Mouse (Mus musculus) lung, postnatal 14 days (tissue): Measurements from ENCODE around the gene Mymk.
A peak's percentile ranks its signal among the peaks of the same experiment; 100 is the strongest.

ENCODE experiments used
- DNase-seq: peaks from one replicate; pipeline ENCODE4 v3.0.0; 2021

Gene Mymk

GRCm38 (mm10) chr2:27071978-27072377, at the start of gene Mymk:
Mymk (minus strand) TSS chr2:27072179.
- DNase-seq: no peak

GRCm38 (mm10) chr2:27120241-27120641, 48.3 kb upstream of the Mymk start:
- DNase-seq: peak; percentile 83

GRCm38 (mm10) chr2:27119766-27120165, 47.8 kb upstream of the Mymk start:
- no peak for DNase-seq

- DNase-seq: peak; percentile 45
Measured at GRCm38 (mm10) chr2:27118452-27118851, 46.5 kb upstream of the Mymk start.

- no peak for DNase-seq
Measured at GRCm38 (mm10) chr2:27114169-27114568, 42.2 kb upstream of the Mymk start.

- no peak for DNase-seq
Measured at GRCm38 (mm10) chr2:27112585-27112984, 40.6 kb upstream of the Mymk start.

GRCm38 (mm10) chr2:27109052-27109451, 37.1 kb upstream of the Mymk start:
- no peak for DNase-seq

GRCm38 (mm10) chr2:27108144-27108543, 36.2 kb upstream of the Mymk start:
- no peak for DNase-seq

GRCm38 (mm10) chr2:27106816-27107215, 34.8 kb upstream of the Mymk start:
- DNase-seq: no peak

GRCm38 (mm10) chr2:27103554-27103953, 31.6 kb upstream of the Mymk start:
- DNase-seq: no peak

- peak; percentile 71 for DNase-seq
Measured at GRCm38 (mm10) chr2:27097776-27098175, 25.8 kb upstream of the Mymk start.

- DNase-seq: no peak
Measured at GRCm38 (mm10) chr2:27097241-27097656, 25.3 kb upstream of the Mymk start.

- peak; percentile 59 for DNase-seq
Measured at GRCm38 (mm10) chr2:27096341-27096981, 24.5 kb upstream of the Mymk start.

GRCm38 (mm10) chr2:27095178-27095577, 23.2 kb upstream of the Mymk start:
- DNase-seq: no peak

GRCm38 (mm10) chr2:27089238-27089637, 17.3 kb upstream of the Mymk start:
- peak; percentile 35 for DNase-seq

- peak; percentile 32 for DNase-seq
Measured at GRCm38 (mm10) chr2:27088700-27089099, 16.7 kb upstream of the Mymk start.

- peak; percentile 85 for DNase-seq
Measured at GRCm38 (mm10) chr2:27088071-27088644, 16.2 kb upstream of the Mymk start.

- no peak for DNase-seq
Measured at GRCm38 (mm10) chr2:27087581-27087980, 15.6 kb upstream of the Mymk start.

GRCm38 (mm10) chr2:27086483-27087010, 14.6 kb upstream of the Mymk start:
- DNase-seq: no peak

GRCm38 (mm10) chr2:27085801-27086200, 13.8 kb upstream of the Mymk start:
- no peak for DNase-seq

GRCm38 (mm10) chr2:27084963-27085362, 13.0 kb upstream of the Mymk start:
- no peak for DNase-seq

- peak; percentile 24 for DNase-seq
Measured at GRCm38 (mm10) chr2:27083761-27084475, 11.9 kb upstream of the Mymk start.

- peak; percentile 58 for DNase-seq
Measured at GRCm38 (mm10) chr2:27079649-27080048, 7.7 kb upstream of the Mymk start.

GRCm38 (mm10) chr2:27079152-27079584, 7.2 kb upstream of the Mymk start, which contains the start of gene Adamtsl2:
Adamtsl2 (plus strand) TSS chr2:27079379.
- peak; percentile 89 for DNase-seq
